Mouse (Mus musculus): Measurements from ENCODE around the gene B4galt5.

- TF ChIP-seq CTCF (IDR thresholded peaks at IDR 0.05 in 2 of 3, conservative IDR thresholded peaks at IDR 0.05 in 1 of 3; ENCODE audit: control insufficient read depth in 1 of 3, insufficient read depth in 1 of 3, low read depth in 2 of 3, low read length in 3 of 3, poor library complexity in 1 of 3, severe bottlenecking in 1 of 3) (no peak), CHD2 (IDR thresholded peaks at IDR 0.05; ENCODE audit: low read length) (no peak), UBTF (IDR thresholded peaks at IDR 0.05; ENCODE audit: borderline replicate concordance, insufficient read depth, low read depth, low read length) (no peak), TBP (IDR thresholded peaks at IDR 0.05; ENCODE audit: low read depth, low read length) (no peak), POLR2A (IDR thresholded peaks at IDR 0.05; ENCODE audit: control insufficient read depth in 1 of 2, insufficient read depth in 1 of 2, low read depth in 1 of 2, low read length in 2 of 2, poor library complexity in 1 of 2) (no peak), MYB (IDR thresholded peaks at IDR 0.05; ENCODE audit: low read depth, low read length) (no peak), USF1 (IDR thresholded peaks at IDR 0.05; ENCODE audit: low read depth, low read length) (no peak)
Observed at GRCm38 (mm10) chr2:167356885-167357284, 7.9 kb upstream of the B4galt5 start.
